Mouse (Mus musculus): Measurements from ENCODE around the gene Best1. TPM values are rescaled to one million over a fixed set of nuclear protein-coding genes. Genes with fewer than 3 reads are reported as not detected.

The Best1 gene
- total RNA-seq, 2 experiments from 2014 or later: 1.1 TPM; not detected in 1

DNA sequence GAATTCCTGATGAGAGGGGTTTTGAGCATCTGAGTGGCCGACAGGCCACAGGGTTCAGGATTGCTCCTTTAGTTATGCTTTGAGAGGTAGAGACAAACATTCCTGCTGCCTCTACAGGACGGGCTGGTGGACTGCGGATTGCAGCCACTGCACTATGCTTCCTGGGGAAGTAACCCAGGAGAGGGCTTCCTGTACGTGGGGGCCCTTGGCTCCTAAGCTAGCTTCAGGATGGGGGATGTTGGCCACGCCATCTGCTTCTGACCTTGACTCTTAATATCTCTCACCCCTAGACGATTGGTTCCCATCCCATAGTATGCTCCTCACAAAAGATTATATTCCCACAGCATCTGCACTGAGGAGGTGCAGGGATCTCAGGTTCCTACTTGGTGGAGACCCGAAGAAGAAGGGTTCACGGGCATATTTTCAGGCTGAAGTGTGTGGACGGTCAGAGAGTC is 21.9 kb upstream of the Best1 start:
- peak; percentile 37 for ATAC-seq (replicated peaks; ENCODE audit: poor library complexity)

GRCm38 (mm10) chr19:10022414-10023303 is 21.2 kb upstream of the Best1 start:
- ATAC-seq (replicated peaks; ENCODE audit: poor library complexity): peak; percentile 49

DNA sequence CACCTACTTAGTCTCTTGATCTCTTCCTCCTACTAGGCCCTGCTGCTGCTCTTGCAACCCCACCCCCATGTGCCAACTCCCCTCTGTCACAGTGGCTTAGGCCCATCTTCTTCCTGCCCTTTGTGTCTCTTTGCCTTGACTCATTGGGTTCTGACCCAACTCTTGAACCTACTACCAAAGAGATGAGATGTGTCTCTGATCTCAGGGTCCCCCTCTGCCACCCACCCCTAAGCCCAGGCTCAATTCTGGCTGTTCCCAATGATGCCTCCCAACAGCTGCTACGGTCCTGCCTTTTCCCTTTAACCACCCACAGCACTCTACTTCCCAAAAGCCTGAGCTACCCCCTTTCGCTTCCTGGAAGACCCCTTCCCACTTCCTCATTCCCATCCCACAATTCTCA is 20.5 kb upstream of the Best1 start:
- ATAC-seq (replicated peaks; ENCODE audit: poor library complexity): no peak

- ATAC-seq (replicated peaks; ENCODE audit: poor library complexity): no peak
Measured at GRCm38 (mm10) chr19:10019214-10019760, 17.9 kb upstream of the Best1 start.

GRCm38 (mm10) chr19:10018527-10018818 is 17.0 kb upstream of the Best1 start:
- 0 out of 2 replicates have a peak, but pooled peaks have one; percentile 0 for ATAC-seq (replicated peaks; ENCODE audit: poor library complexity)

DNA sequence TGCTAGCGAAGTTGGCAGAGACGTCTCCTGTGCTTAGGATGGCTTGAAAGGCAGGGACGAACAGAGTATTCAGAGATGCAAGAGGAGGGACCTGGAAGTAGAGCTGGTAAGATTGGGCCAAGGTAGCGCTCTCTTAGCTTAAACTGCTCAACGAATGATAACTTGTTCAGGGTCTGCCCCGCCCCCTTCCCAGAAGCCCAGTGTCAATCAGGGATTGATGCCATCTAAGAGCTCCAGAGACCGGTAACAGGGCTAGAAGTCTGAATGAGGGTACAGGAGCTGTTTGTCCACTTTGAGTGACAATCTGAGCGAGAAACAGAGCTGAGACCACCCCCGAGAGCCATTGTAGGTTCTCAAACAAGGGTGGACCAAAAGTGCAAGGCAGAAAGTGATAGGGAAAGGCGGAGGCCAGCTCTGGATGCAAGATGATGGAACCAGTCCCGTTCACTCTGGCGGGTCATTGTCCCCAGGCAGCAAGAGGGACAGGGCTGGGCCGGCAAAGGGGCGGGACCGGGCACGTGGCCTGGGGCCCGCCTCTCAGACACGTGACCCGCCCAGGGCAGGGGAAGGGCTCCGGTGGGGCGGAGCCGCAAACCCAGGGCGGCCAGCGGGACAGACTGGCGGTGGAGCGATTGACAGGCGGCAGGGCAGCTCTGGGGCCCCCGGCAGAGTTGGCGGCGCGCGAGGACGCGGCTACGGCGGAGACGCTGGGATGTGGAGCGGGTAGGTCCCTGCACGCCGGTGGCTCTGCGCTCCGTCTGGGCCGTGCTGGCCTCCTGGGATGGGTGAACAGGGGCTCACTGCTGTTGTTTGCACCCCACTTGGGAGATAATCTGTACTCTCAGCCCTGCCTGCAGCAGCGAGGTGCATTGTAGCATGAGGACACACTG is 16.4 kb upstream of the Best1 start:
- ATAC-seq (replicated peaks; ENCODE audit: poor library complexity): peak; percentile 64

GRCm38 (mm10) chr19:10016151-10016550 is 14.7 kb upstream of the Best1 start:
- ATAC-seq (replicated peaks; ENCODE audit: poor library complexity): no peak

DNA sequence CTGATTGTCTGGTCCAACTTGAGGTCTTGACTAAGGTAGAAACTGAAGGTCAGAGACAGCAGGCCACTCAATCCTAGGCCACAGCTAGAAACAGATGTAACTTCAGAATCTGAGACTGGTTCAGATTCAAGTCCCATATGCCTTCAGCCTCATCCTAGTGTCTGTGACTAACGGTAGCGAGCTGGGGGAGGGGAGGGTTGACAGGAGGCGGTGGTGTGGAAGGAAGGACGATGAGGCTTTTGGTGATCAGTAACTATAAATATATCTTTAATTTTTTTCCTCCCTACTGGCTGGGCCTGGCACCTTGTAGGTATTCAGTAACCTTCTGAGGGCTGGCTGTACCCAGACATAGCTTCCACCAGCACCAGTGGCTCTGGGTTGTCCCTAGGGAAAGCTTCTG is 14.0 kb upstream of the Best1 start:
- ATAC-seq (replicated peaks; ENCODE audit: poor library complexity): no peak

DNA sequence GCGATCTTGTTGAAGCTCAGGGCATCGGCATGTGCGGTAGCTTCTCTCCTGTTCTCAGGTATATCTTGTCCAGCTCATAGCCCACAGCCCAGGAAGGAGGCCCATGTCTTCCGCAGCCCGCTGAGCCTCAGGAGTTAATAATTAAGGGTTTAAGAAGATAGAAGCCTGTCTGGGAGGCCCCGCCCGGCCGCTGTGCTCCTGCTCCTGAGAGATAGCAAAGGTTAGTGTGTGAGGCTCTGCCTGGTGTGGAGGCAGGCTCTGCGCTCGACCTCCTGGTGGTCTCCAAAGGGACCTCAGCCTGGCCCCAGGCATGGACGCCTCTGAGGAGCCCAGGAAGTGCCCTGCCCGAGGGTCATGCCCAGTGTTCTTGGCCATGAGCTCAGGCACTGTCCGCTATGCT is 13.4 kb upstream of the Best1 start:
- peak; percentile 78 for ATAC-seq (replicated peaks; ENCODE audit: poor library complexity)

DNA sequence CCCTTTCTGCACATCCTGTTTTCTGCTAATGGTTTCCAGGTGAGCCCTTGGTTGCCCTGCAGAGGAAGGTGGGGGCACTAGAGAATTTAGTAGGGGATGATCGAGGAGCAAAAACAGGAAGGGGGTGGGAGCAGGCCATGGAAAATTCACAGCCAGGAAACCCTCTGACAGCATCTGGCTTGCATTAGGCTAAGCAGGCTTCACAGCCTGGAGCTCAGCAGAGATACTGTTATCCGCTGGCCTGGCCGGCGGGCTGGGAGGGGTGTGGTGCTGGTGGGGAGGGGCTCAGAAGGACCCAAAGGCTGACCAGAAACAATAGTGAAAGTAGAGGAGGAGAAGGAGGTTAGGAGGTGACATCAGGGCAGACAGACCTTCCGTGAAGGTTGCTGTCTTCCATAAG is 12.5 kb upstream of the Best1 start:
- no peak for ATAC-seq (replicated peaks; ENCODE audit: poor library complexity)

DNA sequence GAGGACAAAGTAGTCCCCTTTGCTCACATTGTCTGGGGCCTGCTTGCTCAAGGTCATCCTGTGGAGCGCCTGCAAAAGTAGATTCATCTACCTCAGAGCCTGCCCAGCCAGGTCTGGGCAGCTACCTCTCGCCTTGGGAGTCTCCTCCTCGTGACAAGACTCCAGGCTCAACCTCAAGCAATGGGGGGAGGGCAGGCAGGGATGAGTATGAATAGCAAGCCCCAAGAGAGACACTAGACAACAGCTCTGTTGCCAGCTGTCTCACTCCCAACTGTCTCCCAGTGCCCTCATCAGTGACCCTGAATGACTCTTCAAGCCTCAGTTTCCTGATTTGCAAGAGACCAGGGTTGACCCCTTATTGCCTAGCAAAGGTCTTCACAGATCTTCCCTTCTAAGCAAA is 11.9 kb upstream of the Best1 start:
- ATAC-seq (replicated peaks; ENCODE audit: poor library complexity): no peak

DNA sequence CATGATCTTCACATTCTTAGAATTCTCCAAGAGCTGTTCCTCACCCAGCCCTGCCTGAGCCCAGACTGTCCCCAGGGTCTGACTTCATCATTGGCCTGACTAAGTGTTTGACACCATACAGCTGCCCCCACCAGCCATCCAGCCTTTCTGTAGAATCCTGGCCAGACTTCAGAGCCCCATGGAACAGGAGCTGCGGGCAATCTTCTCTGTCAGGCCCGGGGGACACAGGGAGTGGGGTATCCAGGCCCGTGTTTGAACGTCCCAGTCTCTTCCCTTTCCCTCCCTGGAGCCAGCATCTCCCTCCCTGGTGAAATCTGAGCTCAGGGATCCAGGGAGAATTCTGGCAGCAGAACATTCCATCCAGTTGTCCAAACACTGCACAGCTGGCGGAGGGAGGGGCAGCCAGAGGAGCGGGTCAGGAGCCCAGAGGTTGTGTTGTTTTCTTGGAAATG is 11.4 kb upstream of the Best1 start:
- ATAC-seq (replicated peaks; ENCODE audit: poor library complexity): no peak

- no peak for ATAC-seq (replicated peaks; ENCODE audit: poor library complexity)
Measured at GRCm38 (mm10) chr19:10011408-10011807, 10.0 kb upstream of the Best1 start.

DNA sequence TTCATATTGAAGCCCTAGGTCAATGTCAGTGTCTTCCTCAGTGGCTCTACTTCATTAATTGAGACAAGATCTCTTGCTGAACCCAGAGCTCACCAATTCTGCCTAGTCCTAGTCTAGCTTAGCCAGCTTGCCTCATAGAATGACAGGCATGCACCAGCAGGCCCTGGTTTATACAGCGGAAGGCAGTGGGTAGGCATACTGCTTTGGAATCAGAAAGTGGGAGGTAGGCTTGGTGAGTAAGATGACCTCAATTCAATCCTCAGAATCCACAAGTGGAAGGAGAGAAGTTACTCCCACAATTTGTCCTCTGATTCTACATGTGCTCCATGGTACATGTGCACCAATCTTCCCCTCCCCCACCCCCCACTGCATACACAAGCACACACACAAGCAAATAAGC is 2.3 kb upstream of the Best1 start:
- ATAC-seq (replicated peaks; ENCODE audit: poor library complexity): no peak

DNA sequence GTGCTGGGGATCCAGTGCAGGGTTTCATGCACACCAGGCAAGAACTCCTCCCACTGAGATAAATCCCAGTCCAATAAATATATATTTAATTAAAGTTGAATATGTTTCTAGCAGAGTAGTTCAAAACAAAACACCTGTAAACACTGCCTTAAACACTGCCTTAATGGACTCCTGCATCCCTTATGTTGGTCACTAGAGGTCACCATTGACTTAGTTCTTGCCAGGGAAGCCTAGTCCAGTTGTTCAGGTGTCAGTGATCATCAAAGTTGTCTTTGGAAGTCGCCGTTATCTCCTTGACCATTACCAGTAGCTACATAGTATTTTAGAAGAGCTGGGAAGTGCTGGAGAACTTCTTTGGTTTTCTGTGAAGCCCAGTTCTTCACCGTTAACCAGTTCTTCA is 1.1 kb downstream of the Best1 start:
- ATAC-seq (replicated peaks; ENCODE audit: poor library complexity): peak; percentile 85

DNA sequence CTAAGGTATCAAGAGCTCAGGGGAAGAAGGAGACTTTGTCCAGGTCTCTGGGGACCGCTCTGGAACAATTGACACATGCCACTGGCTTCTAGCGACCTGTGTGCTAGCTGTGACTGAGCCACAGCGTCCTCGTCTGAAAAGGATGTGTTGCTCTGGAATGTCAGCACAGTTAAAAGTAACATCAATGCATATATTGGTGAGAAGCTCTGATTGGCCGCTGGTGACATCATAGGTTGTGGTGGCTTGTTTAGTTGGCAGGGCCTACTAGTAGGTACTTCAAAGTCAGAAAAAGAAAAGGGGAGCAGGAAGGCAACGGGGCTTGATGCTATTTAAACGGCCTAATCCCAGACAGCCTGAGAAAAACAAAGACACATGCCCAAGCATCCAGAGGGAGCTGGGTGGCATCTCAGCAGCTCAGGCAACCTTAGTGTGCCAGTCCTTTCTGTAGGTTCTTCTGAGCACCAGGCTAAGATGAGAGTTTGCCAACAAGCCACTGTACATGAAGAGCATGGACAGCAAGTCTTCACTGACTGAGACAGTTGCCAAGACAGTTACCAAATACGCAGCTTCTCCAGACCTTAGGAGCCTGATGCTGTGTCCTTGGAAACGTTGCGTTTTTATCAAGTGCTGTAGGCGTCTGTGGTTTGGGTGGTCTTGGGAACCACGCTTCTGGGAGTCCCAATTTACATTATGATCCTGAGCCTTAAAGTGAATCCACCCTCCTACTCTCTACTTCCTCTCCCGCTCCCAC is 2.5 kb downstream of the Best1 start:
- no peak for ATAC-seq (replicated peaks; ENCODE audit: poor library complexity)

DNA sequence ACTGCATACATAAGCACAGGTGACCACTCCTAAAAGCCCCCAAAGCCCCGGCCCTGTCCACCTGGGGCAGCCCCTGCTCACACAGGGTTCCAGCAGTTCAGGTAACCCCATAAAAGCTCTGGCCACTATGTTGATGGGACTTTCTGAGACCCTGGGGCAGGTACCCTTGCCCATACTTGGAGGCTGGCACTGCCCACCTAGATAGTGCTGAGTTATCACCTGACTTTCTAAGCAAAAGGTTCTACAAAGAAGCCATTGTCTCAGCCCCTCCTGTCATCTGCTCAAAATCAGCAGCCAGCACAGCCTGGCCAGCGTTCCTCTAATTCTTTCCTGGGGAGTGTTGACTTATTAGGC is 3.4 kb downstream of the Best1 start:
- no peak for ATAC-seq (replicated peaks; ENCODE audit: poor library complexity)

DNA sequence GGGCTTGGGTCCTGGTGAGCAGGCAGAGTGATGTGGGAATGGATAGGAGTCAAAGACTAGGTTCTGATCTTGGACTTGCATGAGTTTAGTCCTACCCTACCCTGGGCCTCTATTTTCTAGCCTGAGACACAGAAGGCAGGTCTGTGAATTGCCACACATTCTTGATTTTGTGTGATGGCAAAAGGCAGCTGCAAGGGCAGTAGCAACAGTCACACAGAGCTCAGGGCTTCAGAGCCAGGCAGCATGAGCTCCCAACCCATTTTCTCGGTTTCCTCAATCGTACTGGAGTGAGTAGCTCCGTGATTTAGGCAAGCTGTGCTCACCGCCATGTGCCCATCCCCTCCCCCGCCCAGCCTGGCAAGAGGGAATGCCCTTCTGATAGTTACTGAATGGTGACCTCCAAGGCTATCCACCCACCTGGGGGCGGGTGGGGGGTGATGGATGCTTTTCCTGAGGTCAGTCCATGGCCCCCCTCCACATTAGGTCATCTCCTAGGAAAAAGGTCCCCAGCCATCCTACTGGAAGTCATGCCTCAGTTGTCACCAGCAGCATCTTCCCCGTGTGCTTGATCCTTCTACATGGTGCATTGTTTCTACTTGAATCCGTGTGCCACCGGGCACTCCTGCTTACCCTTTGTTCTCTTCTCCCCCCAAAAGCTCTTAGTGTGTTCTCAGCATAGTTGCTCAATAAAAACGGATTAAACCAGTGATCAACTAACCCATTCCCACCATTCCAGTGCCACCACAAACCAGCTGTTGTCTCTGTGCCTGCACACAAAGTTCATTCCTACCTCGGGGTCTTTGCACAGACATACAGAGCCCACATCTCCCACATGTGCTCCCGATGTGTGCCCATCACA is 4.0 kb downstream of the Best1 start:
- no peak for ATAC-seq (replicated peaks; ENCODE audit: poor library complexity)

DNA sequence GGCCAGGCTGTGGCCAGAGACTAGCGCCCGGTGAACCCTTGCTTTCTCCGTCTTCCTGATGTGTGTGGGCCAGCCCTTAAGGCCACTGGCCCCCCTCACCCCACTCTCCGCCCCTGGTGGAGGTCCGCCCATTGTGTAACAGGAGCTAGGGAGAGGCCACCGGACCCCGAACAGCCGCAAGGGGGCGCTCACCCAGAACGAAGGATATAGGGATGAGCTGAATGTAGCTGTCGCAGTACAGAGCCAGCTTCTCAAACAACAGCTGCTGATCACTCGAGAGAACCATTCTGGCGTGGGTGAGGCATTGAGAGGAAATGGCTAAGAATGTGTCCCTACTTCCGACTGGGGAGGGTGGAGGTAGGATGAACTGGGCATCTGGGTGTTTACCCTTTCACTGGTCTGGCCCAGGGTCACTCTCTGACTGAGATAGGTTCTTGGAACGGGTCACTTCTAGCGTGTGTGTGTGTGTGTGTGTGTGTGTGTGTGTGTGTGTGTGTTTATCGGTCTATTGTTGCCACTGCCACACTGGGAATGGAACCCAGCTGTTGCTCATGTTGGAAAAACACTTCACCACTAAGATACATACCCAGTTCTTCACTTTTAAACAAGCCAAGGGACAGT is 8.3 kb downstream of the Best1 start:
- peak; percentile 75 for ATAC-seq (replicated peaks; ENCODE audit: poor library complexity)

All from megakaryocyte progenitor cell, adult 5-6 weeks (primary cell).